Mouse (Mus musculus): ENCODE data around the gene Nav3.

GRCm38 (mm10) chr10:109718390-109718789 is 737.6 kb downstream of the Nav3 start:
- no peak for TF ChIP-seq EP300 (IDR thresholded peaks at IDR 0.05; ENCODE audit: low read depth)
- TF ChIP-seq CTCF (IDR thresholded peaks at IDR 0.05; ENCODE audit: low read depth) = no peak
